Mouse (Mus musculus): ENCODE results near the gene Zfp423.

DNA sequence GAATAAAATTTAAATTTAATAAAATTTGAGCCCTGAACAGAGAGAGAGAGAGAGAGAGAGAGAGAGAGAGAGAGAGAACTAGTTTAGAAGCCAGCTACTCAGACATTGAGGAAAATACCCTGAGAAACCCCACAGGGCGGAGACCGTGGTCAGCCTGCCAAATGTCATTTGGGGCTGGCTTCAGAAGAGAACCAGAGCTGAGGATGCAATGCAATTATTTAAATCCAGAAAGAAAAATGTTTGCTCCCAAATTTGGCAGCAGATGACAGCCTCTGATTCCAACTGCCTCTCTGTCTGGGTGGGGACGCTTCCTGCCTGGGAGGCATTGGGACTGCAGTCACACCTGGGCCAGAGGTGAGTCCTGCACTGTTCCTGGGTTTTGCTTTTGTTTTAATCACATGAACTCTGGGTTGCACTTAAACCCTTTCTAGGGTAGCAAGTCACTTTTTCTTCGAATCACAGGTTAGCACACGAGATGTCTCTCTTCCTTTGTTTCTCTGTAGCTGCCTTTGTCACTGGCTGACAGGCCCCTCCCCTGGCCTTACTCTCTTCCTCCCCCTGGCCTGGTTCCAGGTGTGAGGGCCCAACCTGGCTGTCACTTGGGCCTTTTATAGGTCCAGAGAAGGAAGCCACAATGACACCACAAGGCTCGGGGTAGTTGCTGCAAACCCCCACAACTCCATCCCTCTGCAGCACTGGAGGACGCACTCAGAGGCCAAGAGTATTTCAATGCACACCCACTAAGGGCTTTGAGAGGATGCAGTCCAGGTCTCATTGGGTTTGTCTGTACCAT lies 33.1 kb downstream of the Zfp423 start:
- TF ChIP-seq EP300 (IDR thresholded peaks at IDR 0.05; ENCODE audit: low read depth) (no peak), CTCF (IDR thresholded peaks at IDR 0.05; ENCODE audit: low read depth) (no peak)

Measured in heart, postnatal 0 days (tissue).